Mouse (Mus musculus) heart, postnatal 25 days (tissue): Measurements from ENCODE around the gene Ripor2. TPM values are rescaled to one million over a fixed set of nuclear protein-coding genes. Genes with fewer than 3 reads are reported as not detected.

Experiments
- DNase-seq: peaks from one replicate; pipeline ENCODE4 v3.0.0; 2022; ENCODE audit warnings: low spot score
- intact Hi-C: fragments of 180-260 bp; cut with DNase I; formaldehyde crosslinking; loops from one replicate; pipeline ENCODE4 v1.15.1; 2025
- total RNA-seq, 2 experiments: library from RNA; stranded (reverse); gene quantifications; 2 replicates each; pipeline ENCODE4 v1.2.3; 2021

The Ripor2 gene
- total RNA-seq, 2 experiments from 2014 or later: 5.3 to 7.2 TPM

GRCm38 (mm10) chr13:24639215-24640165 lies 57.5 kb downstream of the Ripor2 start:
- intact Hi-C loops: no loop called here
- no peak for DNase-seq

DNA sequence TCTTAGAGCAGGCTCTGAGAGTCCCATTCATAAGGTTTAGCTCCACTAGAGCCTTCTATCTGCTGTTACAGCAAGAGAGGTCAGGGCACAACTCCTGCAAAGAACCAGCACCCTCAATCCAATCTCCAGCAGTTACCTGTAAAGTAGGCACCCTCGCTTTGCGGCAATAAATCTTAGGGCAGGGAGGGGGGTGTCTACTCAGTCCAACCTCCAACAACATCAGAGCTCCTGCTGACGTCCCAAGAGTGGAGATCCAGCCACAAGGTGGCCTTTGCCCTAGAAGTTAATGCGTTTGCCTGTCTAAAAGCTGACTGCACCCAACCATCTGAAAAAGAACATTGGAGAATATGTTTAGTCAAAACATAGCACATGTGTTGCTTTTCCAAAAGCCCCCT lies 58.2 kb downstream of the Ripor2 start:
- no peak for DNase-seq
- intact Hi-C loops: no loop called here

DNA sequence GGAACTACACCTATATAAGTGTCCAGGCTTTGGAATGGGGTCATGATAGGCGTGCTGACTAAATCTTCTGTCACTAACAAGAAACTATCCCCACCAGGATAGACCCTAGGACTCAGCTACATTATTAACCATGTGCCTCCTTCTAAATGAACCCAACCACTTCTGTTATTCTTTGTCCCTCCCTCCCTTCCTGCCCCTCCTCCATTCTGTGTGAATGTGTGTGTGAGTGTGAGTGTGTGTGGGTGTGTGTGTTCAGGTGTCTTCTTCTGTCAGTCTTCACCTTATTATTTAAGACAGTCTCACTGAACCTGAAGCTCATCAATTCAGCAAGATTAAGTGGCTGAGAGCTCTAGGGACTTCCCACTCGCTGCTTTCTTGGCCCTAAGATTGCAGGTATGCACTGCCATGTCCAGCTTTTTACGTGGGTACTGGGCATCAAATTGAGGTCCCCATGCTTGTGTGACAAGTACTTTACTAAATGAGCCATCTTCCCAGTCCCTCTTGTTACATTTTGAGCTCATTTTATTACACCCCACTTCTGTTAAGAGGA lies 58.9 kb downstream of the Ripor2 start:
- intact Hi-C loops: no loop called here
- DNase-seq: no peak

GRCm38 (mm10) chr13:24641491-24642430 lies 59.8 kb downstream of the Ripor2 start:
- intact Hi-C loops: no loop called here
- DNase-seq: no peak

DNA sequence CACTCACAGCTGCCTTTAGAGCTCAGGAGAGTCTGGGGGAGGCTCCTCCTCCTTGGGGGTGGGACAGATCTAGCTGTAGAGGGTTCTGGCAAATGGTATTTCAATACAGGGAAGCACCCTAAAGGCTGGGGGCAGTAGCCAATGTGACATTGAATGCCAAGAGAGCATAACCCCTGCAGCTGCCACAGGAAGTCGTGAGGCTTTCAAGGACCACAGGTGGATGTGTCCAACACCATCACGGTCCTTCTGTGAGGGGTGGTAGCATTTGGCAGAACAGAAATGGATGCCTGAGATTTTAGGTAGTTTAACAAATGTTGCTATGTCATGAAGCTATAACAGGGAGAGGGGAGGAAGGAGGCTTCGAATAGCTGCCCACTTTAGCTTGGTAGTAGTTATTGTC lies 63.2 kb downstream of the Ripor2 start:
- intact Hi-C loops: no loop called here
- no peak for DNase-seq

DNA sequence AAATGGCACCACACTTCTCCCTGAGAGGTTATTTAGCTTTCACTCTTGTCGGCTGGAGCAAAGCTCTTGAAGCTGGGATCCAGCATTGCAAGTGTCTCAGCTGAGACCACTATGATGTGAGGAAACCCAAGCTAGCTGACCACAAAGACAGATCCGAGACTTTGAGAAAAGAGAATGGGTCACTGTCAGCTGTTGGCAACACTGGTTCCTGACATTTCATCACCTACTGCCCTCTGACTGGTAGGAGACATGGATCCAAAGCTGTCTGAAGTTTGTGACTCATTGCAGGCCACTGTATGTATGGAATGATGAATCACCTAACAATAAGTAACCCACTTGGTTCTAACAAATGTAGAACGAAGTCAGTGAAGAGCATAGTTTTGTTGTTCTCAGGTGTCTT lies 64.3 kb downstream of the Ripor2 start:
- DNase-seq: no peak

DNA sequence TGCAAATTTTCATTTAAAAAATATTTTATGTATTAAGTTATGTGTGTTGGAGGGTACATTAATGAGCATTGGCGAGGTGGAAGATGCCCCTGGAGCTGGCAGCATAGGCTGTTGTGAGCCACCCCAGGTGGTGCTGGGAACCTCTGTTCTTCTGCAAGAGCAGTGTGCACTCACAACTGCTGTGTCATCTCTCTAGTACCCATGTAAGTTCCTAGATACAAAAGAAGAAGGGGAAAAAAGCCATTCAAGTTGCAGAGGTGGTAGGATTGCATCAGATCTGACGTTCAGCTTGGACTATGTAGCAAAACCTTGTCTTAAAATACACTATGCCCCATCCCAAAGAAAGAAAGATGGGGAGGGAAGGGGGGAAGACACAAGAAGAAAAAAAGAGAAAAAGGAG lies 65.5 kb downstream of the Ripor2 start:
- intact Hi-C loops: no loop called here
- no peak for DNase-seq

More for the DNA sequence above, 64.3 kb downstream of the Ripor2 start:
- intact Hi-C loops: no loop called here

GRCm38 (mm10) chr13:24648027-24648426 lies 66.0 kb downstream of the Ripor2 start:
- no peak for DNase-seq
- intact Hi-C loops: no loop called here

- intact Hi-C loops: no loop called here
These were observed 66.7 kb downstream of the Ripor2 start for GRCm38 (mm10) chr13:24648668-24649067.

GRCm38 (mm10) chr13:24649099-24649498 lies 67.1 kb downstream of the Ripor2 start:
- no peak for DNase-seq
- intact Hi-C loops: no loop called here

More at GRCm38 (mm10) chr13:24648668-24649067, 66.7 kb downstream of the Ripor2 start:
- DNase-seq: no peak

DNA sequence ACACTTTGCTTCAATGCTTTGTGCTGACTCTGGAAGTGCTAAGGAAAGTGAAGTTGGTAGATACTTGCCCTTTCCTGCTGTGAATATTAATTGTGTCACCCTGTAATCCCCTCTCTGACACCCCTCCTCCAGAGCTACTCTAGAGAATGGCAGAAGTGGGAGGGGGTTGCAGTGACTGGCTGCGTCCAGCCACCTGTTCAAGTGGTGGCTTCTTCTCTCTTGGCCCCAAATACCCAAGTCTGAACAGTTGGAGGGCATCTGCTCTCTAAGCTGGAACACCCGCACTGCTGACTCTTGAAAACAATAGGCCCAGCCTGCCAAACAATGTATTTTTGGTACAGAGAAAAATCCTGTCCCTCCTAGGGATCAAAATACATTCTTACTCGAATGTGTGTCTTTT lies 69.0 kb downstream of the Ripor2 start:
- intact Hi-C loops: no loop called here
- DNase-seq: no peak

GRCm38 (mm10) chr13:24654919-24655635 lies 73.1 kb downstream of the Ripor2 start:
- intact Hi-C loops: no loop called here
- DNase-seq: no peak

DNA sequence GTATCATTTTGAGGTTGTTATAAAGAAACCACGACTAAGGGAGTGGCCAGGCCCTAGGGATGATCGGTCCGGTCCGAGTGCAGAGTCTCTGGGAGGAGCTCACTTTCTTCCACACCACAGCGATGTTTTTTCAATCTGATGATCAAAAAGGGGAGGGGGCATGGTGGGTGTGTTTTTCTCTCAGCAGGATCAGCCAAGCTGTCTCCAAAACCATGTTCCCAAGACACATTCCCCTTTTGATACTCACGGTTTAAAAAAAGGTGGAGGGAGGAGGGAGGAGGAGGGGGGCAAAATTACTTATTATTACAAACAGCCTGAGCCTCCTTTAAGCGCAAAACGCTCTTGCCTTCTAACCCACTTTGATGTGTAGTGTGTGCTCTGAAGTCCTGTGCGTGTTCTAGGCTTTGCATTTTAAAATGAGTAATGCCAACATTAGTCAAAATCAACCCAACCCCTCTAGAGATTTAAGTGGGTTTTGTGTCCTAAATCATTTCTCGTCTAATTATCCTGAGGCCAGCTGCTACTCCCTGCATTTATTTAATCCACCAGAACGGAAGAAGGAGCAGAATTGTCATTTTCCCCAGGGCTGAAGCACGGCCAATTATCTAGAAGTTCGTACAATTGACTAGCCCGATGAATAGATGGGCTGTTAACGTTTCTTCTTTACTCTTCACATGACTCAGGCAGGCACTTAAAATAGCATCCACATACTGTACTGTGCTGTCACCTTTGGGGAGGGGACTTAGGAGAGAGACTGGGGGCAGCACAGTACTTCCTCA lies 74.9 kb downstream of the Ripor2 start:
- DNase-seq: no peak
- intact Hi-C loops: no loop called here

GRCm38 (mm10) chr13:24666763-24667162 lies 84.8 kb downstream of the Ripor2 start:
- no peak for DNase-seq
- intact Hi-C loops: no loop called here

DNA sequence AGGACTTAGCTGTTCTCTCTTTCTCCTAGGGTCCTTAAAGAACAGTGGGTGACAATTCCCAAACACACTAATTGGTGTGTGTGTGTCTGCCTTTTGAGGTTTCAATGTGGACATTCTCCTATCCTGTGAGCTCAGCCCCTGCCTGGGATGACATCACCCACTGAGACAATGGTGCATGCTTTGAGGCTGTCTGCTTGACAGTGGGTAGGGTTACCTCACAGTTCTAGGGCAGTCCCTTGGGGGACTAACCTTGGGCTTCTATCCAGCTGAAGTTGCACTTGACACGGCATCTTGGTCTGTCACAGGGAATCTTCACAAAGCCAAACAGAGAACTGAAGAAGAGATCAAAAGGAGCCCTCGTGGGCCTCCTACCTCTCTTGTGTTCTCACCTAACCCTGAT lies 86.6 kb downstream of the Ripor2 start:
- DNase-seq: no peak
- intact Hi-C loops: no loop called here

- DNase-seq: no peak
- intact Hi-C loops: no loop called here
These were observed 88.7 kb downstream of the Ripor2 start for GRCm38 (mm10) chr13:24670676-24671075.

DNA sequence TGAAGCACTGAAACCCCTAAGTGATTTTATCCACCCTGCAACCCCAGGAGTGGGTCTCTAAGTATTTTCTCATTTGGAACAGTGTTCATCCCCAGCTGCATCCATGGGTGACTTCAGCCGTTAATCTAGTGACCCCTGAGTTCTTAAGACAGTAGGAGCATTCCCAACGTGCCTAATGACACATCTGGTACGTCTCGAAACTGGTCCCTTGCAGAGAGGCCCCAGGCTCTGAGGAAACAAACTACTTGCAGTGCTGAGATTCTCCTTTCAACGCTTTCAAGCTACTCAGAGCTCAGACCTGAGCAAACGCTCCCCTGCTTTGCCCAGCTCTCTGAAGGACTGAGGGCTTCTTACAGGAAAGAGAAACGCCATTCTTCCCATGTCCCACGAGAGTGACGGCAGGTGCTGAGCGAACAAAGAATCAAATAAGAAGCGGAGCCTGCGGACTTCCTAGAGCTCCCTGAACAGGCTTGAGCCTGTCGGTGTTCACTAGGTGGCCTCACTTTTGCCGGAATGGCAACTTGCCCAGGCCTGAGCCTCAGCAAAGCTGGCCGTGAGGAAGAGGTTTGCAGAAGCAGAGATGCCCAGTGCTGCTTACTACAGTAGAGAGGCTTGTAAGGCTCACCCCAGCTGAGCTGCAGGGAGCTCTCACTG lies 97.2 kb downstream of the Ripor2 start:
- intact Hi-C loops: no loop called here
- DNase-seq: no peak

GRCm38 (mm10) chr13:24680951-24681350 lies 99.0 kb downstream of the Ripor2 start:
- intact Hi-C loops: no loop called here
- DNase-seq: no peak

DNA sequence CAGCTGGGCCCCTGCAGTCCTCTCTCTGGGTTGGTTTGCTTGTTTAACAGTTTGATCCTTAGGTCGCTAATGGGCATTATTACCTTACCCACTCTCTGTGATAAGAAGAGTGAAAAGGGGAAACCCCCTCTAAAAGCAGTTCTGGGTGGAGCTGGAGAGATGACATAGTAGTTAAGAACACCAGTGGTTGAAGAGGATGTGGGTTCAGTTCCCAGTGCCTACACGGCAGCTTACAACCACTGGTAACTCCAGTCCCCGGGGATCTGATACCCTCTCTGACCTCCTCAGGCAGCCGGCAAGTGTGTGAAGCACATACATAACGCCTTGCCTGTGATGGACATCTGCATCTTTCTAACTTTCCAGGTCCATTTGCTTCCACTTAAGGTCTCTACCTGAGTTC lies 100.4 kb downstream of the Ripor2 start:
- intact Hi-C loops: no loop called here
- no peak for DNase-seq
